Mouse (Mus musculus) neutrophil, adult 5-6 weeks (primary cell): ENCODE results near the gene Slc25a26. TPM values are rescaled to one million over a fixed set of nuclear protein-coding genes. Genes with fewer than 3 reads are reported as not detected.
"Not testable (repeated sequence)": the region's sequence is repeated elsewhere in the genome, so short reads cannot be mapped to it uniquely, and the experiment has no call there.

Source experiments
- ATAC-seq: fragments of 151-379, 151-347 bp; 2 replicates; pipeline ENCODE4 v1.8.0; 2017; ENCODE audit warnings: mild to moderate bottlenecking, moderate TSS enrichment; ENCODE audit not compliant: insufficient number of reproducible peaks, poor library complexity, low FRiP score, severe bottlenecking; ENCODE audit errors: extremely low read depth
- total RNA-seq: library from RNA; stranded (forward); fragments of 200-1000 nt; gene quantifications from 2 replicates; pipeline ENCODE4 v1.2.3, GENCODE M21; 2017

The Slc25a26 gene
- total RNA-seq, 1 experiment from 2014 or later, result 4.4 TPM

- no peak for ATAC-seq
These were observed 44.0 kb downstream of the Slc25a26 start for GRCm38 (mm10) chr6:94543902-94544840.

GRCm38 (mm10) chr6:94547239-94547638, 47.1 kb downstream of the Slc25a26 start:
- no peak for ATAC-seq

GRCm38 (mm10) chr6:94550298-94550697, 50.2 kb downstream of the Slc25a26 start:
- no peak for ATAC-seq

GRCm38 (mm10) chr6:94550851-94551250, 50.7 kb downstream of the Slc25a26 start:
- no peak for ATAC-seq

GRCm38 (mm10) chr6:94553085-94553484, 53.0 kb downstream of the Slc25a26 start:
- ATAC-seq, result no peak

GRCm38 (mm10) chr6:94558603-94559002, 58.5 kb downstream of the Slc25a26 start:
- ATAC-seq, result not testable (repeated sequence)

- no peak for ATAC-seq
These were observed 60.8 kb downstream of the Slc25a26 start for GRCm38 (mm10) chr6:94560896-94561295.

- no peak for ATAC-seq
These were observed 61.2 kb downstream of the Slc25a26 start for GRCm38 (mm10) chr6:94561346-94561745.

GRCm38 (mm10) chr6:94563203-94563940, 63.2 kb downstream of the Slc25a26 start:
- no peak for ATAC-seq

GRCm38 (mm10) chr6:94565766-94566165, 65.6 kb downstream of the Slc25a26 start:
- ATAC-seq, result no peak

- ATAC-seq, result no peak
These were observed 67.9 kb downstream of the Slc25a26 start for GRCm38 (mm10) chr6:94568040-94568439.

GRCm38 (mm10) chr6:94575526-94576166, 75.5 kb downstream of the Slc25a26 start:
- ATAC-seq, result no peak

GRCm38 (mm10) chr6:94577991-94578390, 77.9 kb downstream of the Slc25a26 start:
- no peak for ATAC-seq

GRCm38 (mm10) chr6:94582055-94582454, 81.9 kb downstream of the Slc25a26 start:
- ATAC-seq, result no peak

- no peak for ATAC-seq
These were observed 84.1 kb downstream of the Slc25a26 start for GRCm38 (mm10) chr6:94584147-94584695.

GRCm38 (mm10) chr6:94584976-94585375, 84.8 kb downstream of the Slc25a26 start:
- ATAC-seq, result no peak

- ATAC-seq, result no peak
These were observed 88.2 kb downstream of the Slc25a26 start for GRCm38 (mm10) chr6:94588365-94588764.

- ATAC-seq, result no peak
These were observed 92.1 kb downstream of the Slc25a26 start for GRCm38 (mm10) chr6:94592243-94592642.

GRCm38 (mm10) chr6:94592710-94593109, 92.6 kb downstream of the Slc25a26 start:
- no peak for ATAC-seq
